Mouse (Mus musculus): Measurements from ENCODE around the gene Gm14819.
"Not testable (repeated sequence)": the region's sequence is repeated elsewhere in the genome, so short reads cannot be mapped to it uniquely, and the experiment has no call there.

Gene Gm14819

GRCm38 (mm10) chrX:35403883-35404282, at the start of gene Gm14819:
Gm14819 (plus strand) TSS chrX:35404183.
- not testable (repeated sequence) for DNase-seq
